Mouse (Mus musculus): ENCODE measurements around the gene 2610507B11Rik. TPM values are rescaled to one million over a fixed set of nuclear protein-coding genes. Genes with fewer than 3 reads are reported as not detected.

The 2610507B11Rik gene
- total and polyA plus RNA-seq, 3 experiments, result 75.8 to 80.5 (median 77.6) TPM

- H3K79me2 ChIP-seq (ENCODE audit: control insufficient read depth, insufficient read depth, low read length, poor library complexity), result peaks cover 8% of the 10 kb centered on the region
- no peak for TF ChIP-seq MAFK (IDR thresholded peaks at IDR 0.05; ENCODE audit: borderline replicate concordance, low read depth, low read length)
- TF ChIP-seq TAL1 (IDR thresholded peaks at IDR 0.05; ENCODE audit: low read length), result no peak
- no peak for TF ChIP-seq GABPA (IDR thresholded peaks at IDR 0.05; ENCODE audit: low read depth, low read length)
- no peak for TF ChIP-seq RCOR1 (IDR thresholded peaks at IDR 0.05; ENCODE audit: low read depth, low read length)
- TF ChIP-seq MEF2A (IDR thresholded peaks at IDR 0.05; ENCODE audit: extremely low read depth, insufficient replicate concordance, low read depth, low read length, poor library complexity, severe bottlenecking), result no peak
- no peak for TF ChIP-seq MAX (IDR thresholded peaks at IDR 0.05; ENCODE audit: low read length)
- TF ChIP-seq ELF1 (IDR thresholded peaks at IDR 0.05; ENCODE audit: low read depth, low read length), result no peak
- no peak for TF ChIP-seq EP300 (IDR thresholded peaks at IDR 0.05; ENCODE audit: low read depth in 1 of 2, low read length in 2 of 2)
- no peak for TF ChIP-seq RAD21 (IDR thresholded peaks at IDR 0.05; ENCODE audit: low read depth, low read length)
- TF ChIP-seq USF2 (IDR thresholded peaks at IDR 0.05; ENCODE audit: borderline replicate concordance in 1 of 2, insufficient read depth in 1 of 2, low read depth in 1 of 2, low read length in 2 of 2), result no peak
- no peak for TF ChIP-seq ZKSCAN1 (IDR thresholded peaks at IDR 0.05; ENCODE audit: low read depth, low read length)
- TF ChIP-seq NELFE (IDR thresholded peaks at IDR 0.05; ENCODE audit: low read depth, low read length), result no peak
- TF ChIP-seq HCFC1 (IDR thresholded peaks at IDR 0.05; ENCODE audit: low read depth, low read length), result no peak
- no peak for TF ChIP-seq POLR2AphosphoS2 (IDR thresholded peaks at IDR 0.05; ENCODE audit: low read length)
- TF ChIP-seq E2F4 (IDR thresholded peaks at IDR 0.05; ENCODE audit: borderline replicate concordance, low read depth, low read length), result no peak
- TF ChIP-seq JUND (IDR thresholded peaks at IDR 0.05; ENCODE audit: low read depth, low read length), result no peak
- TF ChIP-seq CHD2 (IDR thresholded peaks at IDR 0.05; ENCODE audit: low read length), result no peak
- TF ChIP-seq MYC (IDR thresholded peaks at IDR 0.05; ENCODE audit: low read depth, low read length), result no peak
- no peak for TF ChIP-seq MXI1 (IDR thresholded peaks at IDR 0.05; ENCODE audit: low read depth, low read length)
- TF ChIP-seq ZNF384 (IDR thresholded peaks at IDR 0.05; ENCODE audit: low read depth, low read length), result no peak
- H3K9me3 ChIP-seq (replicated peaks; ENCODE audit: insufficient read depth, low read length), result no peaks in the 10 kb centered on the region
- peaks cover 8 to 31% of the 10 kb centered on the region in 2 experiments for H3K36me3 ChIP-seq (ENCODE audit: control insufficient read depth in 1 of 2, insufficient read depth in 2 of 2, low read length in 2 of 2)
- DNase-seq (ENCODE audit: low read depth, low spot score), result no peak
- peaks cover 3 to 4% of the 10 kb centered on the region in 2 experiments; a peak in 3 of 4 replicates for H3K4me1 ChIP-seq (ENCODE audit: control insufficient read depth in 1 of 2, insufficient read depth in 2 of 2, low read length in 2 of 2)
- no peak overlapping the region for H3K4me3 ChIP-seq (ENCODE audit: control insufficient read depth in 1 of 2, insufficient read depth in 1 of 2, low read depth in 2 of 2, low read length in 2 of 2)
- no peak overlapping the region for H3K27ac ChIP-seq (ENCODE audit: control insufficient read depth, low read depth, low read length)
- no peaks in the 10 kb centered on the region for H3K27me3 ChIP-seq (ENCODE audit: control insufficient read depth in 1 of 2, insufficient read depth in 2 of 2, low read length in 2 of 2)
- no peak overlapping the region for H3K9ac ChIP-seq (ENCODE audit: control insufficient read depth, low read depth, low read length, poor library complexity, severe bottlenecking)
Measured at GRCm38 (mm10) chr11:78265571-78265970, 4.0 kb downstream of the 2610507B11Rik start.

- H3K36me3 ChIP-seq (ENCODE audit: control insufficient read depth in 1 of 2, insufficient read depth in 2 of 2, low read length in 2 of 2), result peaks cover 0 to 37% of the 10 kb centered on the region in 2 experiments; a peak in 2 of 4 replicates
- no peak overlapping the region for H3K9ac ChIP-seq (ENCODE audit: control insufficient read depth, low read depth, low read length, poor library complexity, severe bottlenecking)
- TF ChIP-seq RCOR1 (IDR thresholded peaks at IDR 0.05; ENCODE audit: low read depth, low read length), result no peak
- no peak for TF ChIP-seq ELF1 (IDR thresholded peaks at IDR 0.05; ENCODE audit: low read depth, low read length)
- TF ChIP-seq GABPA (IDR thresholded peaks at IDR 0.05; ENCODE audit: low read depth, low read length), result no peak
- TF ChIP-seq POLR2AphosphoS2 (IDR thresholded peaks at IDR 0.05; ENCODE audit: low read length), result no peak
- no peak for TF ChIP-seq CHD2 (IDR thresholded peaks at IDR 0.05; ENCODE audit: low read length)
- TF ChIP-seq MYC (IDR thresholded peaks at IDR 0.05; ENCODE audit: low read depth, low read length), result no peak
- TF ChIP-seq HCFC1 (IDR thresholded peaks at IDR 0.05; ENCODE audit: low read depth, low read length), result no peak
- no peak for TF ChIP-seq BHLHE40 (IDR thresholded peaks at IDR 0.05; ENCODE audit: borderline replicate concordance, low read depth, low read length)
- TF ChIP-seq SIN3A (IDR thresholded peaks at IDR 0.05; ENCODE audit: low read length), result no peak
- H3K27ac ChIP-seq (ENCODE audit: control insufficient read depth, low read depth, low read length), result no peak overlapping the region
- H3K9me3 ChIP-seq (replicated peaks; ENCODE audit: insufficient read depth, low read length), result no peaks in the 10 kb centered on the region
- H3K27me3 ChIP-seq (ENCODE audit: control insufficient read depth in 1 of 2, insufficient read depth in 2 of 2, low read length in 2 of 2), result no peaks in the 10 kb centered on the region
- no peaks in the 10 kb centered on the region for H3K79me2 ChIP-seq (ENCODE audit: control insufficient read depth, insufficient read depth, low read length, poor library complexity)
- no peak overlapping the region for H3K4me3 ChIP-seq (ENCODE audit: control insufficient read depth in 1 of 2, insufficient read depth in 1 of 2, low read depth in 2 of 2, low read length in 2 of 2)
- DNase-seq (ENCODE audit: low read depth, low spot score), result no peak
- H3K4me1 ChIP-seq (ENCODE audit: control insufficient read depth in 1 of 2, insufficient read depth in 2 of 2, low read length in 2 of 2), result no peaks in the 10 kb centered on the region
Measured at GRCm38 (mm10) chr11:78271986-78272385, 10.4 kb downstream of the 2610507B11Rik start.

Measured in MEL (cell line).